Mouse (Mus musculus) stomach, postnatal 0 days (tissue): ENCODE data around the gene Golph3. TPM values are rescaled to one million over a fixed set of nuclear protein-coding genes. Genes with fewer than 3 reads are reported as not detected.

ENCODE experiments used
- ATAC-seq: fragments of 200-750 bp; cut with Nextera tagmentation; 2 replicates; pipeline ENCODE4 v1.8.0; 2017; ENCODE audit not compliant: low FRiP score, low TSS enrichment
- DNase-seq: peaks from one replicate; pipeline ENCODE4 v3.0.0-alpha.2; 2016; ENCODE audit warnings: low spot score
- H3K27ac ChIP-seq: fragments of 300-500 bp; sonication (generic); replicated peaks from 2 replicates; pipeline ENCODE4 v1.5.1; 2014; ENCODE audit warnings: mild to moderate bottlenecking, control low read depth
- H3K27me3 ChIP-seq: fragments of 300-500 bp; sonication (generic); 2 replicates; pipeline ENCODE4 v1.6.1; 2014; ENCODE audit warnings: low read length; ENCODE audit not compliant: control insufficient read depth, insufficient read depth
- H3K36me3 ChIP-seq: fragments of 300-500 bp; sonication (generic); 2 replicates; pipeline ENCODE4 v1.6.1; 2014; ENCODE audit warnings: low read length, mixed read lengths; ENCODE audit not compliant: control insufficient read depth, insufficient read depth
- H3K4me1 ChIP-seq: fragments of 300-500 bp; sonication (generic); replicated peaks from 2 replicates; pipeline ENCODE4 v1.6.1; 2014; ENCODE audit warnings: antibody characterized with exemption; ENCODE audit not compliant: control insufficient read depth, insufficient read depth
- H3K4me2 ChIP-seq: fragments of 300-500 bp; sonication (generic); replicated peaks from 2 replicates; pipeline ENCODE4 v1.6.1; 2014; ENCODE audit warnings: low read depth, mild to moderate bottlenecking, control low read depth, moderate library complexity
- H3K4me3 ChIP-seq: fragments of 300-500 bp; sonication (generic); 2 replicates; pipeline ENCODE4 v1.5.1; 2014; ENCODE audit warnings: low read depth, low read length, control low read depth
- H3K9ac ChIP-seq: fragments of 300-500 bp; sonication (generic); 2 replicates; pipeline ENCODE4 v1.6.1; 2014; ENCODE audit warnings: mild to moderate bottlenecking, low read length, control low read depth, mixed read lengths
- H3K9me3 ChIP-seq: fragments of 300-500 bp; sonication (generic); 2 replicates; pipeline ENCODE4 v1.6.1; 2016; ENCODE audit warnings: low read length; ENCODE audit not compliant: control insufficient read depth
- CTCF ChIP-seq: IDR thresholded peaks from 2 replicates; pipeline ENCODE4 v1.5.1; 2016; ENCODE audit warnings: antibody characterized with exemption, low read depth, mild to moderate bottlenecking, moderate library complexity
- EP300 ChIP-seq: optimal IDR thresholded peaks from 2 replicates; pipeline ENCODE3; 2016; ENCODE audit warnings: antibody characterized with exemption
- WGBS: fragments of 180-500 bp; shearing (Covaris S2); extraction: QIAGEN DNeasy Blood & Tissue Kit; methylation state at CpG from one replicate; pipeline ENCODE4 v1.1.7; 2014; 5-methylcytosine and 5-hydroxymethylcytosine counted together
- polyA plus RNA-seq: library from polyadenylated mRNA; unstranded; fragments of >200 nt; fragmentation: Nextera tagmentation; extraction: Ambion mirVana; gene quantifications from 2 replicates; pipeline ENCODE4 v1.2.1, GENCODE M21; 2015

The Golph3 gene
- polyA plus RNA-seq, 1 experiment from 2014 or later: 70.7 TPM

DNA sequence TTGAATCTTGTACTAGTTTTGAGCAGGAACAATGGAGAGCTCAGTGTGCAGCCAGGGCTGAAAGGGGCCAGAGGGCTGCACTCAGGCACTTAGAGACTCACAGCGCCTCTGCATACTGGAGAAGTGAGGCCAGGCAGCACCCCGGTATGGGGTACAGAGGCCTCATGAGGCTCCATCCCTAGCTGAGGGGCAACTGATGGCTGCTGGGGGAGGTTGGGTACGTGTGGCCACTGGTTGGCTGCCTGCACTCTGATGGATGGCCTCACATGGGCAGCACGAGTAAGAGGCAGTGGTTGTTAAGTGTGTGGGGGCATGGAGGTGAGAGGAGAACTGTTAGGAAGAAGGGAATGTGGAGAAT, 20.1 kb downstream of the Golph3 start:
- no peak for DNase-seq
- H3K9me3 ChIP-seq: no peaks in the 10 kb centered on the region
- H3K4me2 ChIP-seq: no peak overlapping the region
- 38% methylated on average over 4 of the region's 4 CpGs for WGBS
- H3K27ac ChIP-seq: no peak overlapping the region
- no peaks in the 10 kb centered on the region; the same call in 1 of the 2 replicates for H3K4me1 ChIP-seq
- no peak for TF ChIP-seq EP300
- no peak for TF ChIP-seq CTCF
- H3K36me3 ChIP-seq: peaks cover 3% of the 10 kb centered on the region; the same call in 1 of the 2 replicates
- no peak overlapping the region for H3K4me3 ChIP-seq
- H3K27me3 ChIP-seq: no peaks in the 10 kb centered on the region
- ATAC-seq: no peak
- H3K9ac ChIP-seq: no peak overlapping the region

DNA sequence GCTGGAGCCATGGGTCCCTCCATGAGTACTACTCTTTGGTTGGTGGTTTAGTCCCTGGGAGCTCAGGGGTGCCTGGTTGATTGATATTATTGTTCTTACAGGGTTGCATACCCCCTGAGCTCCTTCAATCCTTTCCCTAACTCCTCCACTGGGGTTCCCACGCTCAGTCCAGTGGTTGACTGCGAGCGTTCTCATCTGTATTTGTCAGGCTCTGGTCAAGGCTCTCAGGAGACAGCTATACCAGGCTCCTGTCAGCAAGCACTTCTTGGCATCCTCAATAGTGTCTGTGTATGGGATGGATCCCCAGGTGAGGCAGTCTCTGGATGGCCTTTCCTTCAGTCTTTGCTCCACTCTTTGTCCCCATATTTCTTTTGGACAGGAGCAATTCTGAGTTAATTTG, 25.7 kb downstream of the Golph3 start:
- Histone ChIP-seq H3K4me2 (no peak overlapping the region), H3K4me1 (no peaks in the 10 kb centered on the region), H3K27me3 (no peaks in the 10 kb centered on the region), H3K36me3 (peaks cover 7% of the 10 kb centered on the region), H3K9ac (no peak overlapping the region), H3K4me3 (no peak overlapping the region), H3K27ac (no peak overlapping the region), H3K9me3 (no peaks in the 10 kb centered on the region)
- WGBS: 92% methylated on average over 3 of the region's 3 CpGs
- ATAC-seq (no peak), DNase-seq (no peak)
- TF ChIP-seq CTCF (no peak), EP300 (no peak)

DNA sequence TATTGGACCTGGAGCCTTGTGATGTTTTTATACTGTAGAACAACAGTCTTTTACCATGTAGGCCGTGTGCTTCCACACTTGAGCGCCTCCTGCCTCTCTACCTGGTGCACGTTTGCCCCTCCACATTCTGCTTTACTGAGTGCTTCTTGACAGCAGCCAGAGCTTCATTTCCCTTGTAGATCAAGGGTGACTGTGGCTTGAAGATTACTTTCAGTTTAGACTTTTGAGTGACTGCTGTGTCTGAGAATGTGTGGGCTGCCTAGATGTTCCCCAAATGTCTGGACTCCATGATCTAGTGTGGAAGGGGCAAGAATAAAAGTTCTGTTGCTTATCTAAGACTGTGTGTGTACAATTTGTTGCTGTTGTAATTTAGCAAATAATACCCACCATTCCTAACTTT, 27.7 kb downstream of the Golph3 start:
- TF ChIP-seq CTCF (no peak), EP300 (no peak)
- DNase-seq (no peak), ATAC-seq (no peak)
- Histone ChIP-seq H3K27ac (no peak overlapping the region), H3K9me3 (no peaks in the 10 kb centered on the region), H3K36me3 (peaks cover 10% of the 10 kb centered on the region), H3K27me3 (no peaks in the 10 kb centered on the region), H3K4me3 (no peak overlapping the region), H3K9ac (no peak overlapping the region), H3K4me1 (no peaks in the 10 kb centered on the region), H3K4me2 (no peak overlapping the region)
- 90% methylated on average over 3 of the region's 3 CpGs for WGBS

DNA sequence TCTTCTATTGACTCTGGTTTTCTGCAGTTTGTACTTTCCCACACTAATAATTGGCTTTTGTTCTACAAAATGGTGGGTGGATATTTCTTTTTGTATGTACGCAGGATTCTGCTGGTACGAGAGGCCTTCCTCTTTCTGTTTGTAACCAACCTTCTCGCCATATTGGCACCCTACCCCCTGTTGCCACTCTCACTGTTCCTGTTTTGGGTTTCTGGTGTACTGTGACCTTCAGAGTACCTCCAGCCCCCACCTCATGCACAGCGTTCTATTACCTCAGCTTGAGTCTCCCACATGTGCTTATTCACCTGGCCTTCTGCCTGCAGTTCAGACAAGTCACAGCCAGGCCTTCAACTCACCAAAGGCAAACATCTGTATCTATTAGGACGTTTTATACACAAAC, 28.6 kb downstream of the Golph3 start:
- Histone ChIP-seq H3K4me3 (no peak overlapping the region), H3K9me3 (no peaks in the 10 kb centered on the region), H3K36me3 (peaks cover 10% of the 10 kb centered on the region), H3K4me1 (no peaks in the 10 kb centered on the region), H3K9ac (no peak overlapping the region), H3K27me3 (no peaks in the 10 kb centered on the region), H3K27ac (no peak overlapping the region; the same call in 1 of the 2 replicates), H3K4me2 (no peak overlapping the region)
- TF ChIP-seq CTCF: no peak
- TF ChIP-seq EP300: no peak
- WGBS: 65% methylated on average over 5 of the region's 5 CpGs
- ATAC-seq: no peak
- DNase-seq: no peak

DNA sequence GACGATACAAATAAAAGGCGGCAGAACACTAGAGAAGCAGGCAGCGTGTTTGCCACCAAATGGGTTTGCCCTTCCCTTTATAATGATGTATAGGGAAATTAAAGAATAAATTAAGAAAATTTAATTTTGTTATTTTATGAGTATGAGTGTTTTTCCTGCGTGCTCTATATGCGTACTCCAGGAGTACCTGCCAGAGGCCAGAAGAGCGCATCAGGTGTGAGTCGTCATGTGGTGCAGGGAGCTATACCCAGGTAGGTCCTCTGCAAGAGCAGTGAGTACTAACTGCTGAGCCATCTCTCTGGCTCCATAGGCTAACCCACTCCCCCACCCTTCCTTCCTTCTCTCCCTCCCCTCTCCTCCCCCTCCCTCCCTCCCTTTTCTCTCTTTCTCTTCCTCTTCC, 30.2 kb downstream of the Golph3 start:
- Histone ChIP-seq H3K27ac (no peak overlapping the region), H3K9me3 (no peaks in the 10 kb centered on the region), H3K4me3 (no peak overlapping the region), H3K4me2 (no peak overlapping the region), H3K9ac (no peak overlapping the region), H3K36me3 (peaks cover 10% of the 10 kb centered on the region), H3K27me3 (no peaks in the 10 kb centered on the region), H3K4me1 (no peaks in the 10 kb centered on the region)
- TF ChIP-seq CTCF (no peak), EP300 (no peak)
- DNase-seq (no peak), ATAC-seq (no peak)
- 96% methylated on average over 7 of the region's 7 CpGs for WGBS

DNA sequence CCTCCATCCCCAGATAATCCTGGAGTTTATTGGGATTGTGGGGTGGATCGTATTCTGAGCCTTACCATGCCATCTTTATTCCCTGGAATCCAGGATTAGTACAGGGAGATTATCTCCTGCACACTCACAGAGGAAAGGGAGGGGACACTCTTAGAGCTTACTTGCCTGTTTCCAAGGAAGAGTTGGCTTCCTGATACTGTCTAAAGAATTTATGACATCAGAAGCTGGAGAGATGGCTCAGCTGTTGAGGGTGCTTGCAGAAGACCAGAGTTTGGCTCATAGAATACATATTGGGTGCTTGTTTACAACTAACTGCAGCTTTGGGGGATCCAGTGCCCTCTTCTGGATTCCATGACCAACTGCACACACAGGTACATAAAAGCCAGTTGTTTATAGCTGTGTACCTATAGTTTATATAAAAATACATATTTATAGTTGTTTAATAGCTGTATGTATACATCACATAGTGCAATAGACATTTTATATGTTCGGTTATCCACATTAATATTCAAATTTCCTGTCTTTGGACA, 33.1 kb downstream of the Golph3 start:
- H3K9ac ChIP-seq: no peak overlapping the region
- ATAC-seq: no peak; the same call in 1 of the 2 replicates
- TF ChIP-seq EP300 (no peak), CTCF (peak; percentile 52)
- 70% methylated on average over 2 of the region's 2 CpGs for WGBS
- peaks cover 10% of the 10 kb centered on the region for H3K36me3 ChIP-seq
- no peak overlapping the region for H3K4me3 ChIP-seq
- DNase-seq: no peak
- no peak overlapping the region for H3K27ac ChIP-seq
- no peaks in the 10 kb centered on the region for H3K27me3 ChIP-seq
- H3K9me3 ChIP-seq: no peaks in the 10 kb centered on the region
- H3K4me1 ChIP-seq: no peaks in the 10 kb centered on the region
- H3K4me2 ChIP-seq: no peak overlapping the region
